Mouse (Mus musculus) liver, adult 2 months (tissue): ENCODE measurements around the gene Cxcl5. TPM values are rescaled to one million over a fixed set of nuclear protein-coding genes. Genes with fewer than 3 reads are reported as not detected.

Source experiments
- DNase-seq: peaks from one replicate; pipeline ENCODE4 v3.0.0-alpha.2; 2011; ENCODE audit warnings: low read depth, low spot score; ENCODE audit errors: extremely low read depth
- H3K27ac ChIP-seq: fragments of 200-500 bp; replicated peaks from 2 replicates; pipeline ENCODE4 v1.5.1; 2012; ENCODE audit warnings: low read depth, mild to moderate bottlenecking, control low read depth, inconsistent platforms, low read length; ENCODE audit not compliant: insufficient read depth
- H3K27me3 ChIP-seq: fragments of 200-500 bp; 2 replicates; pipeline ENCODE4 v1.6.1; 2012; ENCODE audit warnings: mild to moderate bottlenecking, moderate library complexity, low read length, inconsistent platforms; ENCODE audit not compliant: control insufficient read depth, insufficient read depth
- H3K36me3 ChIP-seq: fragments of 200-500 bp; 2 replicates; pipeline ENCODE4 v1.6.1; 2012; ENCODE audit warnings: low read length, inconsistent platforms; ENCODE audit not compliant: control insufficient read depth, insufficient read depth
- H3K4me1 ChIP-seq: fragments of 200-500 bp; 2 replicates; pipeline ENCODE4 v1.6.1; 2011; ENCODE audit warnings: low read length; ENCODE audit not compliant: control insufficient read depth, insufficient read depth
- H3K4me3 ChIP-seq: fragments of 200-500 bp; 2 replicates; pipeline ENCODE4 v1.5.1; 2011; ENCODE audit warnings: low read depth, mild to moderate bottlenecking, control low read depth, low read length, moderate library complexity; ENCODE audit not compliant: insufficient read depth
- H3K79me2 ChIP-seq: fragments of 200-500 bp; 2 replicates; pipeline ENCODE4 v1.6.1; 2012; ENCODE audit warnings: inconsistent platforms, mild to moderate bottlenecking, low read length, moderate library complexity; ENCODE audit not compliant: control insufficient read depth, insufficient read depth
- H3K9ac ChIP-seq: fragments of 200-500 bp; 2 replicates; pipeline ENCODE4 v1.6.1; 2012; ENCODE audit warnings: low read depth, mild to moderate bottlenecking, control low read depth, inconsistent platforms, low read length
- CTCF ChIP-seq: fragments of 200-500 bp; IDR thresholded peaks from 2 replicates; pipeline ENCODE4 v1.5.1; 2011; ENCODE audit warnings: low read depth, low read length, control low read depth
- POLR2A ChIP-seq: fragments of 200-500 bp; IDR thresholded peaks from 2 replicates; pipeline ENCODE4 v1.6.1; 2011; ENCODE audit warnings: low read length, control low read depth; ENCODE audit not compliant: insufficient read depth; ENCODE audit errors: extremely low read depth
- WGBS: fragments of 180-500 bp; shearing (Covaris S2); methylation state at CpG from one replicate; pipeline ENCODE4 v1.1.7; 2018; 5-methylcytosine and 5-hydroxymethylcytosine counted together
- polyA plus RNA-seq: library from polyadenylated mRNA; depleted of rRNA; stranded (reverse); fragments of >200 nt; gene quantifications from 2 replicates; pipeline ENCODE4 v1.2.3, GENCODE M21; 2012; rRNA removed
- total RNA-seq: library from RNA; depleted of rRNA; stranded (reverse); fragments of >200 nt; gene quantifications from 2 replicates; pipeline ENCODE4 v1.2.3, GENCODE M21; 2014; rRNA removed

Gene Cxcl5
- total and polyA plus RNA-seq, 2 experiments = 0.06 to 0.09 TPM

- H3K4me3 ChIP-seq = no peak overlapping the region
- no peaks in the 10 kb centered on the region for H3K4me1 ChIP-seq
- H3K27ac ChIP-seq = no peak overlapping the region
- DNase-seq = no peak
- no peaks in the 10 kb centered on the region for H3K79me2 ChIP-seq
- no peak for TF ChIP-seq POLR2A
- TF ChIP-seq CTCF = no peak
- H3K27me3 ChIP-seq = no peaks in the 10 kb centered on the region
- no peaks in the 10 kb centered on the region for H3K36me3 ChIP-seq
- H3K9ac ChIP-seq = no peak overlapping the region
- WGBS = 89% methylated on average over 3 of the region's 3 CpGs
These were observed 48.2 kb downstream of the Cxcl5 start for GRCm38 (mm10) chr5:90807176-90807950.

Other genes starting within 250 kb of the Cxcl5 start
- gene Afm, start 240.4 kb upstream of the Cxcl5 start, total RNA-seq = 233 and 234 TPM in 2 replicates
- gene Afm, start 240.4 kb upstream of the Cxcl5 start, polyA plus RNA-seq = 108 and 116 TPM in 2 replicates
- gene 5830473C10Rik, start 198.3 kb upstream of the Cxcl5 start, total RNA-seq = 22.2 and 39.4 TPM in 2 replicates
- 20.6 and 36.0 TPM in 2 replicates for gene 5830473C10Rik, start 198.3 kb upstream of the Cxcl5 start, polyA plus RNA-seq
- 24.6 and 30.1 TPM in 2 replicates for gene Rassf6, start 118.7 kb upstream of the Cxcl5 start, total RNA-seq
- gene Rassf6, start 118.7 kb upstream of the Cxcl5 start, polyA plus RNA-seq = 3.2 and 3.9 TPM in 2 replicates
- 0.65 and 1.1 TPM in 2 replicates for gene Ppbp, start 9.2 kb downstream of the Cxcl5 start, total RNA-seq
- gene Ppbp, start 9.2 kb downstream of the Cxcl5 start, polyA plus RNA-seq = 1.5 TPM in 1 of 2 replicates, not detected in the other
- gene Pf4, start 13.1 kb downstream of the Cxcl5 start, total RNA-seq = 1.4 and 2.2 TPM in 2 replicates
- gene Pf4, start 13.1 kb downstream of the Cxcl5 start, polyA plus RNA-seq = 1.1 and 3.0 TPM in 2 replicates
- not detected in 2 replicates for gene Cxcl3, start 26.7 kb downstream of the Cxcl5 start, total RNA-seq
- gene Cxcl3, start 26.7 kb downstream of the Cxcl5 start, polyA plus RNA-seq = not detected in 2 replicates
- gene Cxcl15, start 35.2 kb downstream of the Cxcl5 start, total RNA-seq = not detected in 2 replicates
- gene Cxcl15, start 35.2 kb downstream of the Cxcl5 start, polyA plus RNA-seq = not detected in 2 replicates
- gene Cxcl1, start 131.9 kb downstream of the Cxcl5 start, total RNA-seq = 8.2 and 9.3 TPM in 2 replicates
- 2.0 and 4.2 TPM in 2 replicates for gene Cxcl1, start 131.9 kb downstream of the Cxcl5 start, polyA plus RNA-seq
- 0.07 and 0.28 TPM in 2 replicates for gene Cxcl2, start 144.5 kb downstream of the Cxcl5 start, total RNA-seq
- gene Cxcl2, start 144.5 kb downstream of the Cxcl5 start, polyA plus RNA-seq = 0.17 and 0.31 TPM in 2 replicates
- gene Mthfd2l, start 171.8 kb downstream of the Cxcl5 start, total RNA-seq = 7.8 and 9.9 TPM in 2 replicates
- gene Mthfd2l, start 171.8 kb downstream of the Cxcl5 start, polyA plus RNA-seq = 6.3 and 6.4 TPM in 2 replicates